Mouse (Mus musculus) spleen, embryonic (tissue): ENCODE measurements around the gene Dnaic2.

Experiments used
- CTCF ChIA-PET: fragments of 350-600 bp; sonication (Branson Sonifier 250); formaldehyde crosslinking; loops from one replicate; lab custom pipeline; 2022; lab: Charles Lee

Gene Dnaic2

DNA sequence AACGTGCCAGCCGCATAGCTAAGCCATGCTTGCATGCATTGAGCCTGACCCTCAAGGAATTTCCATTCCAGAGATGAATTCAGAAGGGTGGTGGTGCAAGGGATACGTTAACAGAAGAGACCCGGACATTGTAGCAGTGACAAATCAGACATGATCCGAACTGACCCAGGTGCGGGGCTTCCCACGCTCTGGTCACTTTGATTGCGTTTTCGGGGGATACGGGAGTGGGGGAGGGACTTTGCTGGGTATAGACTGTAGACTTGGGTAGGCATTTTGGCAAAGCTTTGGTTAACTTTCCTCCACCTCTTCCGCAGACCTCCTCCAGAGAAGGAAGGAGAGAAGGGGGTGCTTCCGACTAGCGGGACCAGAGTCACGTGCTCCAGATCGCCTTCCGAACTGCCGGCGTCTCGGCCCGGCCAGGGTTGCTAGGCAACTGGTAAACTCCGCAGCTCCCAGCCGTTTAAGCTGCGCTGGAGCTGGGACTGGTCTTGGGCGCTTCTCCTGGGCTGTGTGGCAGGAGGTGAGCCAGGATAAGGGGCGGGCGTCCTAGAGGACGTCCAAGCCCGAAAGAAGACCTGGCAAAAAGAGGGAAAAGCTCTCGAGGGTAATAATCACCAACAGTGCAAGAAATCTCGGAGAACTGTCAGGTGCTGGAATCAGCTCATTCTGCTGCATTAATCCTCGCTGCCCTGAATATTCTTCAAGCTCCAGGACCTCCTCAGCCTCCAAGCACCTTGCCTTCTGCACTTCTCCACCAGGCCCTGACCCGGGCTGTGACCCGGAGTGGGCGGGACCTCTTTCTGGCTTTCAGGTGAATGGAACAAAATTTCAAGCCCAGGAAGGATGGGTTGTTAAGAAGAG lies at the start of gene Dnaic2:
Gene Dnaic2 (plus strand): TSS at position 444 of the 861 bp plus-strand sequence.
- CTCF ChIA-PET, result no interaction called here

GRCm38 (mm10) chr11:114679582-114679981 lies 47.6 kb upstream of the Dnaic2 start:
- CTCF ChIA-PET, result no interaction called here

DNA sequence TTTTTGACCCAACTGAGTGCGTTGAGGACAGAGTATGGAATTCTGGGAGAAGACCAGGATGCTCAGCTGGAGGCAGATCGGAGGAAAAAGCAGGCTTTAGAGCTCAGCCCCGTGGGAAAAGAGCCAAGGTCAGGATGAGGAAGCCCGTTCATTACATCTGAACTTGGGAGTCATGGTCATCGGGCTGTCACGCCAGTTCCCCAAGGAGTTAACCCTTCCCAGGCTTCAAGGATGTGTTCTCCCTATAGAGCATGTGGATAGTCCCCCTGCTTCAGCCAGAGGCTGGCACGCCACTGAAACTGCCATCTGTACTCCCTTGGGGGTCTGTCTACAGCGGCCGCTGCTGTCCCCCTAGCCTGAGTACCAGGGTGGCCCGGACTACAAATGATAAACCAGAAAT lies 46.9 kb upstream of the Dnaic2 start:
- CTCF ChIA-PET, result no interaction called here

DNA sequence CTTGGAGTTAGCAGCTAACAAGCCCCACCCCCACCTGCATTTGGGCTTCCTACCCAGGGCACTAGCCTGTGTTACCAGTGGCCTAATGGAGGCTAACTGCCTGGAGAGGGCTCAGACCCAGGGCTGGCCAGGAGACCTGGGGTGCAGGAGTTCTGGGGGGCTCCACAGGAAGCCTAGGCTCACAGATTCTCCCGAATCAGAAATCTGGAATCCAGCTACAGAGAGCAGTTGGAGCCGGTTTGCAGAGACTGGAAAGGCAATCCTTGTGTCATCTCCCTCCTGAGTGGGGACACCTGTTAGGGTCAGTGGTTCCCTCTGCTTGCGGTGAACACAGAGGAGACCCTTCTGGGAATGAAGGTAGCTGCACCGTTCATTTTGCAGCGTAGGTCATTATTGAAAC lies 46.2 kb upstream of the Dnaic2 start:
- CTCF ChIA-PET, result no interaction called here

GRCm38 (mm10) chr11:114682321-114682900 lies 44.8 kb upstream of the Dnaic2 start:
- CTCF ChIA-PET, result no interaction called here

- CTCF ChIA-PET, result no interaction called here
These were observed 44.0 kb upstream of the Dnaic2 start for GRCm38 (mm10) chr11:114683029-114683721.

- CTCF ChIA-PET, result no interaction called here
These were observed 43.2 kb upstream of the Dnaic2 start for GRCm38 (mm10) chr11:114683722-114684621.

- CTCF ChIA-PET, result no interaction called here
These were observed 42.4 kb upstream of the Dnaic2 start for GRCm38 (mm10) chr11:114684627-114685373.

DNA sequence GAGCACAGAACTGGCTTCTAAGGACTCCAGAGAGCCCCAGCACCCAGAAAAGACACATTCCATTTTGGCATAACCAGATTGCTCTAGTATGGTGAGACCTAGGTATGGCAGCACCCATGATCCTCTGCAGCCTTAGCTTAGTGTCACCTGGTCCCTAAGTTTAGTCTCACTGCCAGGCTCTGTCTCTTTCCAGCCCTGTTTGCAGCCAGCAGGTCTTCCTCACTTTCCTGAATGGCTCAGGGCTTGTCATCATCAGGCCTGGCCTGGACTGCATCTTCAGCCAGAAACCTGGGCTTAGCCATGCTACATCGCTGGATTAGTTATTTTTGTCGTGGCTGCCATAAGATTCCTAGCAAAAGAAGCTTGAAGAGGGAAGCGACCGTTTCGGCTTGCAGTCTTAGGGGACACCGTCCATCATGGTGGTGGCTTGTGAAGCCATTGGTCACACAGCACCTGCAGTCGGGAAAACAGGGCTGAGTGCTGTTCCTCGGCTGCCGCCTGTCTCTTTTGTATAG lies 41.6 kb upstream of the Dnaic2 start:
- CTCF ChIA-PET, result no interaction called here

GRCm38 (mm10) chr11:114686221-114686959 lies 40.8 kb upstream of the Dnaic2 start:
- CTCF ChIA-PET, result no interaction called here

DNA sequence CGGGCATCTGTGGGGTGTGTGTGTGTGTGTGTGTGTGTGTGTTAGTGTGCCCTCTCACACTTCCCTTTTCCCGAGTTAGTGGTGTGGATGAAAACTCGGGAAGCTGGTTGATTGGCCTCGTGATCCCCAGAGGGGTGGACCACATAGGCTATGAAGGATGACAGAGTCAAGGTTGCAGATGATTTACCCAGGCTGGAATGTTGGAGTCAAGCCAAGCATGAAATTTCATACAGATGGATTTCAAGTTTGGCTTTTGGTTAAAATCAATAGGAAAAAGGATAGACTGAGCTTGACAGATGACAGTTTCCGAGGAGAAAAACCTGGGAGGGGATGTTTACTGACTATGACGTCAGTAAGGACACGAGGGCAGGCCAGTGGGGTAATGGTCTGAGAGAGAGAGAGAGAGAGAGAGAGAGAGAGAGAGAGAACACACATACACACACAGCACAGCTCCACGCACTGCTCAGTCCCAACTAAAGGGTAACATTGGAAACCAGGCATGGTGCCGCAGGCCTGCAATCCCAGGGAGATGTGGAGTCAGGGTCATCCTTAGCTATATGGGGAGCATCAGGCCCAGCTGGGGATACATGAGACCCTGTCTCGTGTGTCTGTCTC lies 39.5 kb upstream of the Dnaic2 start:
- CTCF ChIA-PET, result no interaction called here

DNA sequence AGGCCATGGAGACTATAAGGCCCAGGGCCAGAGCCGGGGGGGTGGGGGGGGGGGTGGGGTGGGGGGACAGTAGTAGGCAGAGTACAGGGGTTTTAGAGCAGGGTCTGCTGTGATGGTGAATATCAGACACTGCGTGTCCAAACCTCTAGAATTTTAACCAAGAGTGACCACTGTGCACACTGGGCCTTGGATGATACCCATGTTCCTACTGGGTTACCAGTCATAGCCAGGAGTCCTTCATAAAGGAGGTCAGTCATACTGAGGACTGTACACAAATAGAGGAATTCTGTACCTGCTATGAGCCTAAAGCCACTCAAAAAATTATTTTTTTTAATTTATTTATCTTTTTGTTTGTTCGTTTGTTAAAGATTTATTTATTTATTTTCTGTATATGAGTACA lies 38.5 kb upstream of the Dnaic2 start:
- CTCF ChIA-PET, result no interaction called here

DNA sequence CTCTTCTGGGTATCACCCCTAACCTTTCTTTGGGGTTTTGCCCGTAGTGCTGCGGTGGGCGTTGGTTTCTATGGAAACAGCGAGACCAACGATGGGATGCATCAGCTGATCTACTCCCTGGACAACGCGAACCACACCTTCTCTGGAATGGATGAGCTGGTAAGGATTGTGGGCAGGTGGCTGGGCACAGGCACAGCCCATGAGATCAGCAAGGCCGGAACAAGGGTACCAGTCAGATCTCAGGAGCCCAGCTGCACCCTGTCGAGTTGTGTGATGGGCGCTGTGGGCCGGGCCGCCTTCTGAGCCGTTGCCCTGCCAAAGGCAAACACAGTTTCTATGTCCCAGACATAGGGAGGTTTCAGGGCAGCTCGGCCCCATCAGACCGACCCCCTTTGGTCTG lies 37.0 kb upstream of the Dnaic2 start:
- CTCF ChIA-PET, result no interaction called here

DNA sequence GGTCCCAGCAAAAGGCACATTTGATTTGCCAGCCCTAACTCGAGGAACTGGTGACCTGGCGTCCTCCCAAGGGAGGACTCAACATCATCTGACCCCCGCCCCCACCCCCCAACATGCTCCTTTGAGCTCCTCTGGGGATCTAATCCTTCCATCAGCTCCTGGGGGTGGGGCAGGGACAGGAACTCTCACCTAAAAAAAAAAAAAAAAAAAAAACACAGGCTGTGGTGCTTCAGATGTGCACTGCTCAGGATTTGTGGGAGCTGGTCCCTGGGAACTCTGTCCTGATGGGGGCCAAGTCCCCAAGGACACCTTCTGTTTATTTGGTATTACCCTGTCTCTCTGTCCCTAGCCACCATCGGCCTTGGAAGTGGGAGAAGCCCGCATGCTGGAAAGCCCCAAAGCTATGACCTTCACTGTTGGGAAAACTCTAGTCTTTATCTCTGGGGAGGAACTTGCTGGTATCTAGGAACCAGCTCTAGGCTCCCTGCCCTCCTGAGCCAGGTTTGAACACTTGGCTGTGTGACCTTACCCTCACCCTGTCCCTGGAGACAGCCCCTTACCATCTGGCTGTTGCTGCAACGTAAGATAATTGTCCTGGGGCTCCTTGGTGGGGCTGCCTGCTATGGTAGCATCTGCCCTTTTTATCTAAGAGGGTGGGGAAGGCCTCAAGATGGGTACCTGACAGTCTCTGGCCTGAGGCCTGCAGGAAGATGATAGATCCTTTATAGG lies 35.6 kb upstream of the Dnaic2 start:
- CTCF ChIA-PET, result interaction anchor here (0.6 kb wide), 1 partner anchor 579 kb away, joined by 3 read pairs; no protein-coding TSS in a partner anchor

GRCm38 (mm10) chr11:114692601-114693000 lies 34.6 kb upstream of the Dnaic2 start:
- CTCF ChIA-PET, result no interaction called here

GRCm38 (mm10) chr11:114693456-114693855 lies 33.8 kb upstream of the Dnaic2 start:
- CTCF ChIA-PET, result no interaction called here

DNA sequence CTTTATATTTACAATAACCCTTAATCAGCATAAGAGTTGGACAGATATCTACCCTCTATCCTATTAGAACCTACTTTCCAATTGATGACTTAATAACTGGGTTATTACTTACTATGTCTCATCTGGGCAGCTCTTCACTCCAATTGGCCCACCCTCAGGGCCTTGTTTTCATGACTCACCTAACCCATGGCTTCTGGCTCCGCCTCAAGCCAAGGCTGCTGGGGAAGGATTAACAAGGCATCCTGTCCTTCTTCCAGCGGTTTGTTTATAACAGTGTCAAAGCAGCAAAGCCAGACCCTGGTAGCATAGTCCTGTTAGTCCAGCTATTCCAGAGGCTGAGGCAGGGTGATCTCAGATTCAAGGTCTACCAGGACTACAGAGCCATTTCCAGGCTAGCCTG lies 32.8 kb upstream of the Dnaic2 start:
- CTCF ChIA-PET, result no interaction called here

- CTCF ChIA-PET, result no interaction called here
These were observed 28.7 kb upstream of the Dnaic2 start for GRCm38 (mm10) chr11:114698496-114698895.

GRCm38 (mm10) chr11:114699511-114699910 lies 27.7 kb upstream of the Dnaic2 start:
- CTCF ChIA-PET, result no interaction called here
